Mouse (Mus musculus) erythroblast, embryonic 14.5 days (primary cell): Measurements from ENCODE around the gene Ube2z.

Experiments used
- GATA1 ChIP-seq: IDR thresholded peaks from 2 replicates; pipeline ENCODE4 v1.6.1; 2012; ENCODE audit warnings: low read length, inconsistent platforms, mixed read lengths
- TAL1 ChIP-seq: IDR thresholded peaks from 3 replicates; pipeline ENCODE4 v1.6.1; 2012; ENCODE audit warnings: low read length, inconsistent platforms, mixed read lengths

- no peak for TF ChIP-seq TAL1
- no peak for TF ChIP-seq GATA1
These were observed 30.6 kb downstream of the Ube2z start, which contains the start of gene Snf8 for GRCm38 (mm10) chr11:96034596-96035052.
